Mouse (Mus musculus): ENCODE measurements around the gene Invs. TPM values are rescaled to one million over a fixed set of nuclear protein-coding genes. Genes with fewer than 3 reads are reported as not detected.
"Not testable (repeated sequence)": the region's sequence is repeated elsewhere in the genome, so short reads cannot be mapped to it uniquely, and the experiment has no call there.

Invs gene
- total RNA-seq, 1 experiment from 2014 or later = 8.0 TPM

- ATAC-seq (replicated peaks; ENCODE audit: insufficient number of reproducible peaks, low FRiP score, low TSS enrichment, poor library complexity, severe bottlenecking) = no peak
Observed at GRCm38 (mm10) chr4:48316036-48316435, 36.5 kb downstream of the Invs start.

GRCm38 (mm10) chr4:48321276-48321675, 41.7 kb downstream of the Invs start:
- ATAC-seq (replicated peaks; ENCODE audit: insufficient number of reproducible peaks, low FRiP score, low TSS enrichment, poor library complexity, severe bottlenecking) = no peak

GRCm38 (mm10) chr4:48322095-48322494, 42.5 kb downstream of the Invs start:
- ATAC-seq (replicated peaks; ENCODE audit: insufficient number of reproducible peaks, low FRiP score, low TSS enrichment, poor library complexity, severe bottlenecking) = no peak

GRCm38 (mm10) chr4:48327192-48327591, 47.6 kb downstream of the Invs start:
- ATAC-seq (replicated peaks; ENCODE audit: insufficient number of reproducible peaks, low FRiP score, low TSS enrichment, poor library complexity, severe bottlenecking) = no peak

- no peak for ATAC-seq (replicated peaks; ENCODE audit: insufficient number of reproducible peaks, low FRiP score, low TSS enrichment, poor library complexity, severe bottlenecking)
Observed at GRCm38 (mm10) chr4:48328042-48328441, 48.5 kb downstream of the Invs start.

- no peak for ATAC-seq (replicated peaks; ENCODE audit: insufficient number of reproducible peaks, low FRiP score, low TSS enrichment, poor library complexity, severe bottlenecking)
Observed at GRCm38 (mm10) chr4:48332453-48333051, 53.0 kb downstream of the Invs start.

- no peak for ATAC-seq (replicated peaks; ENCODE audit: insufficient number of reproducible peaks, low FRiP score, low TSS enrichment, poor library complexity, severe bottlenecking)
Observed at GRCm38 (mm10) chr4:48334927-48335763, 55.6 kb downstream of the Invs start.

- ATAC-seq (replicated peaks; ENCODE audit: insufficient number of reproducible peaks, low FRiP score, low TSS enrichment, poor library complexity, severe bottlenecking) = no peak
Observed at GRCm38 (mm10) chr4:48342705-48343104, 63.1 kb downstream of the Invs start.

- no peak for ATAC-seq (replicated peaks; ENCODE audit: insufficient number of reproducible peaks, low FRiP score, low TSS enrichment, poor library complexity, severe bottlenecking)
Observed at GRCm38 (mm10) chr4:48362367-48362766, 82.8 kb downstream of the Invs start.

GRCm38 (mm10) chr4:48371037-48371436, 91.5 kb downstream of the Invs start:
- ATAC-seq (replicated peaks; ENCODE audit: insufficient number of reproducible peaks, low FRiP score, low TSS enrichment, poor library complexity, severe bottlenecking) = no peak

- no peak for ATAC-seq (replicated peaks; ENCODE audit: insufficient number of reproducible peaks, low FRiP score, low TSS enrichment, poor library complexity, severe bottlenecking)
Observed at GRCm38 (mm10) chr4:48380940-48381339, 101.4 kb downstream of the Invs start.

- ATAC-seq (replicated peaks; ENCODE audit: insufficient number of reproducible peaks, low FRiP score, low TSS enrichment, poor library complexity, severe bottlenecking) = no peak
Observed at GRCm38 (mm10) chr4:48382506-48382905, 102.9 kb downstream of the Invs start.

- no peak for ATAC-seq (replicated peaks; ENCODE audit: insufficient number of reproducible peaks, low FRiP score, low TSS enrichment, poor library complexity, severe bottlenecking)
Observed at GRCm38 (mm10) chr4:48396949-48397348, 117.4 kb downstream of the Invs start.

- no peak for ATAC-seq (replicated peaks; ENCODE audit: insufficient number of reproducible peaks, low FRiP score, low TSS enrichment, poor library complexity, severe bottlenecking)
Observed at GRCm38 (mm10) chr4:48403066-48403640, 123.6 kb downstream of the Invs start.

GRCm38 (mm10) chr4:48405724-48406491, 126.3 kb downstream of the Invs start:
- not testable (repeated sequence) for ATAC-seq (replicated peaks; ENCODE audit: insufficient number of reproducible peaks, low FRiP score, low TSS enrichment, poor library complexity, severe bottlenecking)

- ATAC-seq (replicated peaks; ENCODE audit: insufficient number of reproducible peaks, low FRiP score, low TSS enrichment, poor library complexity, severe bottlenecking) = peak; percentile 70
Observed at GRCm38 (mm10) chr4:48407350-48408039, 127.9 kb downstream of the Invs start.

- no peak for ATAC-seq (replicated peaks; ENCODE audit: insufficient number of reproducible peaks, low FRiP score, low TSS enrichment, poor library complexity, severe bottlenecking)
Observed at GRCm38 (mm10) chr4:48413473-48413872, 133.9 kb downstream of the Invs start.

GRCm38 (mm10) chr4:48415838-48416335, 136.3 kb downstream of the Invs start:
- ATAC-seq (replicated peaks; ENCODE audit: insufficient number of reproducible peaks, low FRiP score, low TSS enrichment, poor library complexity, severe bottlenecking) = no peak
